Mouse (Mus musculus) adrenal gland, adult 2 months (tissue): ENCODE results near the gene Ddx28. TPM values are rescaled to one million over a fixed set of nuclear protein-coding genes. Genes with fewer than 3 reads are reported as not detected.
"Not testable (repeated sequence)": the region's sequence is repeated elsewhere in the genome, so short reads cannot be mapped to it uniquely, and the experiment has no call there.

Source experiments
- DNase-seq: peaks from one replicate; pipeline ENCODE4 v3.0.0; 2021
- polyA plus RNA-seq: library from polyadenylated mRNA; depleted of rRNA; stranded (reverse); fragments of >200 nt; gene quantifications from 2 replicates; pipeline ENCODE4 v1.2.3, GENCODE M21; 2012
- total RNA-seq, 2 experiments: library from RNA; stranded (reverse); gene quantifications; 2 replicates each; pipeline ENCODE4 v1.2.3; 2021

Gene Ddx28
- total and polyA plus RNA-seq, 3 experiments: 12.5 to 17.3 (median 16.1) TPM

DNA sequence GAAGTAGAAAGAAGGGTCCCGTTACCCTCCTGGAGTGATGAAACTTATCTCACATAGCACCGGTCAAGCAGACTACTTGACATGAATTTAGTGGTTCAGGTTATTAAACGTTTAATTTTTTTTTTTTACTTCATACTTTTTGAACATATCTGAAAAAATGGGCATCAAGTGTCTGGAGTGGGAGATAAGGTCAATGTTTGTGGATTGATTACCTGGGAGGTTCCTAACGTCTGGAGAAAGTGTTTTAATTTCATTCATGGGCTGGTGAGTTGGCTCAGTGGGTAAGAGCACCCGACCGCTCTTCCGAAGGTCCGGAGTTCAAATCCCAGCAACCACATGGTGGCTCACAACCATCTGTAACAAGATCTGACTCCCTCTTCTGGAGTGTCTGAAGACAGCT, 521 bp upstream of the Ddx28 start:
- not testable (repeated sequence) for DNase-seq

DNA sequence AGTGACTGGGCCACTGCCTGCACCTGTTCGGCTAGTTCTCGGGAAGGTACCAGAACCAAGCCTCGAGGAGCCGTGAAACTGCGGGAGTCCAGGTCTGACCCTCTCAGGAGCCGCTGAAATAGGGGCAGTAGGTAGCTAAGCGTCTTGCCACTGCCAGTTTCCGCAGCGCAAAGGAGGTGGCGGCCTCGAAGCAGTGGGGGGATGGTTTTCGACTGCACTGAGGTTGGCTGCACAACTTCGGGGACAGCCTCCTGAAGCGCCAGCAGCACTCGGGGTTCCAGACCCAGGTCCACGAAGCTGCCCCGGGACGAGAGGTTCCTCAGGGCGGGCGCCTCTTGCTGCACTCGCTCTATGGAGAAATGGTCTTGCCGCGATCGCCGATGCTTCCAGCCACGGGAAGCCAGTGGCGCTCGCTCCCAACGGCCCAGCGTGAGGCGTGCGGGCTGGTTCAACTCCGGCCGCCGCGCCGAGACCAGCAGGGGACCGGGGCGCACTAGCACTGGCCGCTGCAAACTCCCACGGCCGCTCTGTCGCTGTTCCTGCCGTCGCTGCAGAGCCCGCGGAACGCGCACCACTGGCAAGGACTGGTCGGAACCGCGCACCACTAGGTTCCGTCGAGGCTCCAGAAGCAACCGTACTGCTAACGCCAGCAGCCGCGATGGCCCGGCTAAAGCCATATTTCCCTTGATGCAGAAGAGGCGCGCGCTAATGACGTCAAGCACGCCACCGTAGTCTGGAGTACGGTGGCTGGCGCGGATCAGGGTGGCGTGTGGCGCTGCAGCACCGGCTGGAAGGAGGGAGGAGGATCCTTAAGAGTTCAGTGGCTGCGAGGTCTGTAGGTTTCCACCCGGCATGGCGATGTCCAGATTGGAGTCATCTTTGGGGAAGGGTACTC, 687 bp downstream of the Ddx28 start:
- peak; percentile 95 for DNase-seq

DNA sequence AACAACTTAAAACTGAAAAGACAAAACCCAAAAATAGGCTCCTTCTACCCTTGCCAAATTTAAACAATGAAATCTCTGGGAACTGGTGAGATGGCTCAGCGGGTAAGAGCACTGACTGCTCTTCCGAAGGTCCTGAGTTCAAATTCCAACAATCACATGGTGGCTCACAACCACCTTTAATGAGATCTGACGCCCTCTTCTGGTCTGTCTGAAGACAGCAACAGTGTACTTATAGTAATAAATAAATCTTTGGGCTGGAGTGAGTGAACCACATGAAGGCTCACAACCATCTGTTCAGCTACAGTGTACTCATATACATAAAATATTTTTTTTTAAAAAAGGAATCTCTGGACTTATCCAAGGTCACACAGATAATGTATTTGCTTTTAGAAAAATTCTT, 3.8 kb downstream of the Ddx28 start:
- DNase-seq: not testable (repeated sequence)

DNA sequence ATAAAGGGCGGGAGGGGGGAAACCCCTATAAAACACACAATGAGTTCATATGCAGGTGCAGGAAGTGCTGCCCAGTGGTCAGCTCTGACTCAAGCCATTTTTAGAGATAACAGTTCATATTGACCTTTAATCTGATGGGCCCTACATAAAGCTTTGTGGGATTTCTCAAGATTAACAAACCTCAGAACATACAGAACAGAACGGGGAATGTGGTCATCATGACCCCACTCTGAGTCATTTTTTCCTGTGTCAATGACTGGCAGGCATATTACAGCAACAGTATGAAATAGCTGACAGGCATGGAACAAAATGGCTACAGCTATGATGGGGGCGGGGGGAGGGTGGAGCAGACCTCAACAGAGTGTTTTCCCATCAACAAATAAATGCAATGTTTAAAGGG, 4.5 kb downstream of the Ddx28 start:
- peak; percentile 34 for DNase-seq

DNA sequence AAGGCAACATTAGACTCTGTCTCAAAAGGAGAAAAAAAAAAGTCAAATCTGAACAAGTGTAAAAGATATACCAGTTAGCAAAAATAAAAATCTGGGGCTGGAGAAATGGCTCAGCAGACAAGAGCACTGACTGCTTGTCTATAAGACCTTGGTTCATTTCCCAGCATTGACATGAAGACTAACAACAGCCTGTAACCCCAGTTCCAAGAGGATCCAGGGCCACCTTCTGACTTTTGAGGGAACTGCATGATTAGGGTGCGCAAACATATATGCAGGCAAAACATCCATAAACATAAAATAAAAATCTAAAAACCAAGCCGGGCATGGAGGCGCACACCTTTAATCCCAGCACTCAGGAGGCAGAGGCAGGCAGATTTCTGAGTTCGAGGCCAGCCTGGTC, 5.3 kb downstream of the Ddx28 start:
- no peak for DNase-seq

DNA sequence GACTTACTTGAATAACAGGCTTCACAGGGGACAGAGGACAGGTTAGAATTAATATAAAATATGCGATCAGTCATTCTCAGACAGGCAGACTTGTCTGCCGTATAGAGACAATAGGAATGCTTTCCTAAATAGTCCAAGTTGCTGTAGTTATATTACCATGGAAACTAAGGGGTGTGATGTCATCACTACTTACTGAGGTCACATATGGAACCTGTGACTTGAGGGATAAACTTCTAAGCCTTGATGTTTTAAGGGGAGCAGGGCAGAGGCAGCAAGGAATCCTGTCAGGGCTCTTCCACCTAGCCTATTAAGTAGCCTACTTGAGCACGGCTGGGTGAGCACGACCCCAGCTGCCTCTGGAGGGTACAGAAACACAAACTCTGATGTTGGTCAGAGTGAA, 5.8 kb downstream of the Ddx28 start, which contains the start of gene Dpep2nb:
Dpep2nb (minus strand) TSS at position 101 of the 400 bp plus-strand sequence.
- DNase-seq: no peak

DNA sequence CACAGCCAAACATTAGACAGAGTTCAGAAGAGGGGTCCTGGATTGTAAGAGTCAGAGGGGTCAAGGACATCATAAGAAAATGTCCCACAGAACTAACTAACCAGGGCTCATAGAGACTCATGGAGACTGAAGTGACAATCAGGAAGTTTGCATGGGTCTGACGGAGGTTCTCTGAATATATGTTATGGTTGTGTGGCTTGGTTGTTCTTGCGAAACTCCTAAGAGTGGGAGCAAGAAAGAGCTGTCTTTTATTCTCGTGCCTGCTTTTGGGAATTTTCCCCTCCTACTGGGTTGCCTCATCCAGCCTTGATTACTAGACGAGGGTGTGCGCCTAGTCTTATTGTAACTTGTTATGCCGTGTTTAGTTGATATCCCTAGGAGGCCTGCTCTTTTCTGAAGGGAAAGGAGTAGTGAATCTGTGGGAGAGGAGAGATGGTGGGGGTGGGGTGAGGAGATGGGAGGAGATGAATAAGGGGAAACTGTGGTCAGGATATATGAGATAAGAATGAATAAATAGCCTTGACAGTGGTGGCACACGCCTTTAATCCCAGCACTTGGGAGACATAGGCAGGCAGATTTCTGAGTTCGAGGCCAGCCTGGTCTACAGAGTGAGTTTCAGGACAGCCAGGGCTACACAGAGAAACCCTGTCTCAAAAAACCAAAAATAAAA, 7.0 kb downstream of the Ddx28 start:
- no peak for DNase-seq

DNA sequence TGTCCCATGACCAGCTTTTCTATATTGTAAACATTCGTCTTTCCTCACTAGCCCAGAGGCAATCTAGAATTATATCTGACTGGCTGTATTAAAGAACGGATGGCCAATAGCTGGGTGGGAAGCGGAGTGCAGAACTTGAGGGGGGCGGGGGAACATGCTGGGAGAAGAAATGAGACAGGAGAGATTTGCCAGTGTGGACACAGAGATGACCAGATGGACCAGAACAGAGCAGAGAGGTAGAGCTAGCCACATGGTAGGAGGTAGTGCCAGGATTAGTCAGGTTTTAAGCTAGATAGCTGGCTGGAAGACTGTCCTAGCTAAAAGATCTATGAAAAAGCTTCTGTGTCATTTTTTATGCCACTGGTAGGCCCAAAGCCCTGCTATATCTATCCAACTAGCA, 9.8 kb downstream of the Ddx28 start:
- DNase-seq: no peak

DNA sequence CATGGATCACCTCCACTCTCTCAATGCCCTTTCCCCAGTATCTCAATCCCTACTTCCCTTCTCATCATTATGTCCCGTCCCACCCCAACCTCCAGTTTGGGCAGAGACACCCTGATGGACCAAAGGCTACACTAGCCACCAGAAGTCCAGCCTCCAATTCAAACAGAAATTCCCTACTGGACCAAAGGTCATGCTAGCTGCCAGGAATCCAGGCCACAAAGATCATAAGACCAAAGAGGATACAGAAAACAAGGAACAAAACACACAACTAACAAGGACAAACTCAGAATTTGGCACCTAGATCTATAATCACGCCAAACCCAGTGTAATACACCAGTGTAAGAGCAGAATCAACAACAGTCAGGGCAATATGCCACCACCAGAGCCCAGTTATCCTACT, 12.7 kb downstream of the Ddx28 start:
- no peak for DNase-seq

DNA sequence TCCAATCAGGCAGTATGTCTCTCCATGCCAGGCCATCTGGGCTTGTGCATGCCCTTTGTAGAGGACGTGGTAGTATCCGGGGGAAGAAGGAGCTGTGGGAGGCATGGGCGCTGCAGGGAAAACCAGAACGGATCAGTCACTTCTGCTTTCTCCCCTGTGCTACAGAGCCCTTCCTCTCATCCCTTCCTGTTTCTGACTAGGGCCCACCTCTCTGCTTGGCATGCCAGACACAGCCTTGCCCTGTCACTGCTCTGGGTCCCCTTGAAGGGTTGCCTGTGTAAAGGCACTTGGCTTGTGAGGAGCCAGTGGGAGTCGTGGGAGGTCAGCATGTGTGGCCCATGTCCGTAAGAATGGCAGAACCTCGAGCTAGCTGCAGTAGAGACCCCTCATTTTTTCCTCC, 15.3 kb downstream of the Ddx28 start:
- DNase-seq: no peak

DNA sequence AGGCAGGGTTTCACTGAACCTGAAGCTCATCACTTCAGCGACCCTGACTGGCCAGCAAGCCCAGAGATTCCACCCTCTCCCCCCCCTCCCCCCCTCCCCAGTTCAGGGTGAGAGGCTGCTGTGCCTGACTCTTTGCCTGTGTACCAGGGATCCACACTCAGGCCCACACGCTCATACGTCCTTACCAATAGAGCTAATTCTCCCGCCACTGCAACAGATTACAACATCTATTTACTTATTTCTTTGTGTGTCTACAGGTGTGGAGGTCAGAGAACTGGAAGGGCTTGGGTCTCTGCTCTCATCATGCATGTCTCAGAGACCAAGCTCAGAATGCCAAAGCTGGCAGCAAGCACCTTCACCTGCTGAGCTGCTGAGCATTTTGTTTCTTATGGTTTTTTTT, 18.5 kb downstream of the Ddx28 start:
- DNase-seq: no peak

DNA sequence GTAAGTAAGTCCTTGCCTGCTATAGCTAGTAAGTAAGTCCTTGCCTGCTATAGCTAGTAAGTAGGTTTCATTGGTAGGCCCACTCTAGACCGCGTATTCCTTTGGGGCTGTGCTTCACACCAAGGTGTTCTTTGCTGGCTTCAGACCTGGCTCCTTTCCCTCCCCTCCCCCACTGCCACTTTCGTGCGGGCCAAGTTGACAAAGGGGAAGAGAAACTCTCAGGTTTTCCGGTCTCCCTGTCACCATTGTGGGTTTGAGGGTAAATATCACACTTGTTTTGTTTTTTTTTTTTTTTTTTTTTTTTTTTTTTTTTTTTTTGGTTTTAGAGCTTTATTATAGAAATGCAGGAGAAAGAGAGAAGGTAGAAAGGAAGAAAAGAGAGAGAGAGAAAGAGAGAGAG, 19.2 kb downstream of the Ddx28 start:
- no peak for DNase-seq

DNA sequence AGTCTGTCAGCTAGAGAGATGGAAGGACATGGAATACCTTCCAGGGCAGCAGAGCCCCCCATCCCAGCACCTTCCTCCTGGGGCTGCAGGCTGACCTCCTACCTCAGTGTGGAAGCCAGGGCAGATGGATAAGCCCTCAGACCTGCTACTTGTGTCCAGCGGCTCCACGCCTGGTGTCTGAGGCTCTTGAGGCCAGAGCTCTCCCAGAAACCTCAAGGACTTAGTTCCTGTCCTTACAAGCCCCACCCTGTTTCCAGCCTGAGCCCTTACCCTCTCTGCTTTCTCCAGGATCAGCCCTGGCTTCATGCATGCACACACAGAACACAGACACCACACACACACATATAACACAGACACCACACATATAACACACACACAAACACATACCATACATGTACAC, 20.1 kb downstream of the Ddx28 start:
- DNase-seq: no peak

DNA sequence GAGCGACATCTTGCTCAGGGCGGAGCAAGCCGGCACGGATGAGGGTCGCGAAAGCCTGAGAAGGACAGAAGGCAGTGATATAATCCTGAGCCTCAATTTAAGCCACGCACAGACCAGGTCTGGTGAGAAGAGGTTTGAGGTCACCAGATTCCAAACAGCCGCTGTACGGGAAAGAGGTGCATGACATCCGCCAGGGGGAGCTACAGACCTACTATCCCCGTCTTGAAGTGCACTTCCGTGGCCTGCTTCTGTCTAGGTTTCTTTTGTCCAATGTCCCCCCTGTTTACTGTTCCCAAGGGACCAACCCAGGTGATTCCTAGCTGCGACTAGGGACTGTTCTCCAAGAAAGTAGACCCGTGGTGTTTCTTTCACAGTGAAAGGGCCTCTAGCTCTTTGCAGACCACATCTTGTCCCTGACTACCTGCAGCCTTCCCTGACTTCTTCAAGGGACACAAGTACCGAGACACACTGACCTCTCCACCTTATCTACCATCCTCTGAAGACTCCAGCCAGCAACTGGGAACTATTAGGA, 20.8 kb downstream of the Ddx28 start, which contains the start of gene Dus2:
Dus2 (plus strand) TSS at position 482 of the 532 bp plus-strand sequence.
- peak; percentile 80 for DNase-seq

DNA sequence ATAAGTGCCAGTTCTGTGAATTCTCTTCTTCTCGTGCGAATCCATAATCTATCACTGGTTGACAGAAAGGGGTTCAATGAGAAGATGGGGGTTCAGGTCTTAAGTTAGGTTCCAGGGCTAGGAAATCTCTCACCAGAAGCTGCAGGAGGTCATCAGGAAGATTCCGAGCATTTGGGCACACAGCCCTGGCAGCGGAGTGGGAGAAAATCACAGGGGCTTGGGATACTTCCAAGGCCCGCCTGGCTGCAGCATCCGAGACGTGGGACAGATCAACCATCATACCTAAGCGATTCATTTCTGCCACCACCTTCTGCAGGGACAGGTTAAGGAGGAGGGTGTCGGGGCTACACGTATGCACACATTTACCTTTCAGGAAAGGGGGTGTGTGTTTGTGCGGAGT, 23.1 kb downstream of the Ddx28 start:
- DNase-seq: no peak

DNA sequence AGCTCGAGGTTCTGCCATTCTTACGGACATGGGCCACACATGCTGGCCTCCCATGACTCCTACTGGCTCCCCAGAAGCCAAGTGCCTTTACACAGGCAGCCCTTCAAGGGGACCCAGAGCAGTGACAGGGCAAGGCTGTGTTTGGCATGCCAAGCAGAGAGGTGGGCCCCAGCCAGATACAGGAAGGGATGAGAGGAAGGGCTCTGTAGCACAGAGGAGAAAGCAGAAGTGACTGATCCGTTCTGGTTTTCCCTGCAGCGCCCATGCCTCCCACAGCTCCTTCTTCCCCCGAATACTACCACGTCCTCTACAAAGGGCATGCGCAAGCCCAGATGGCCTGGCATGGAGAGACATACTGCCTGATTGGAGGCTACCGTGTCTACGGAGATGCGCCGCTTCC, 28.3 kb downstream of the Ddx28 start:
- DNase-seq: not testable (repeated sequence)

DNA sequence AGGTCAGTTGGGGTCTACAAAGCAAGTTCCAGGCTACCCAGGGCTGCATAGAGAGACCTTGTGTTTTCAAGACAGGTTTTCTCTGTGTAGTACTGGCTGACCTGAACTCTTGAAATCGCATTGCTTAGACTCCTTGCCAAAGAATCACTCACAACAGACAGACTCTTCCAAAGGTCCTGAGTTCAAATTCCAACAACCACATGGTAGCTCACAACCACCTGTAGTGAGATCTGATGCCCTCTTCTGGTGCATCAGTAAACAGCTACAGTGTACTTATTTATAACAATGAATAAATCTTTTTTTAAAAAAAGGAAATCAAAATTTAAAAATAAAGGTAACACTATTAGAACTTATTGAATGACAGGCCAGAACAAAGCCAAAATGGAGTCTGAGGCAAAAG, 30.5 kb downstream of the Ddx28 start:
- DNase-seq: no peak

DNA sequence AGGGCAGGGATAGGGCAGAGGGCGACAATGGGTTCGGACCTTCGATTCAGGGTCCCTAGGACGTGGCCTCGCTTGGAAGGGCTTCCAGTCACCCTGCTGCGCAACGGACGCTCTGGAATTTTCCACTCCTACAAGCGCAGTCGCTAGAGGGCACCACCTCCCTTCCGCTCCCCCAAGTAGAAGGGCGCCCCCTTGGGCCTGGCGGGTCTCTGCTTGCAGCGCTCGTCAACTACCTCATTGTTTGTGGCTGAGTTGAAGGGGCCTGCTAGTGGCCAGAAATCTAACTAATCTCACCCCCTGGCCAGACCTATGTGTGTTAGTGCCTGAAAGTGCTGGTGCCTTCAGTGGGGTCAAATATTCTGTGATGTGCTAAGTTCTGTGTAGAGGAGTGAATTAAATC, 32.4 kb downstream of the Ddx28 start, which contains the start of gene Dpep3:
Dpep3 (minus strand) TSS at position 105 of the 400 bp plus-strand sequence.
- no peak for DNase-seq

DNA sequence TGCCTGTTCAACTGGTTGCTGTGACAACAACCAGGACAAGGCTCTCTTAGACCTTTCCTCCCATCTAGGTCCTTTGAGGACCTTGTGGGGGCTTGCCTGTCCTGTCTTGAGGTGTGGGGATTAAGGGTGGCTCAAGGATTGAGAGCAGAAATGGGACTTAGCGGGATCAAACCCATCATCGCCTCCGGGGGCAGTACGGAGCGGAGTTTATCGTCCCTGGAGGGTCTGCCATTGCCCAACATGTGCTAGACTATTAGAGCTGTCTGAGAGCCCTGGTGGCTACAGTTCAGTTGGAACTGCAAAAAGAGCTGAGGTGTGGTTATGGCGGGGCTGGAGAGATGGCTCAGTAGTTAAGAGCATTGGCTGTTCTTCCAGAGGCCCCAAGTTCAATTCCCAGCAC, 36.3 kb downstream of the Ddx28 start:
- DNase-seq: no peak

DNA sequence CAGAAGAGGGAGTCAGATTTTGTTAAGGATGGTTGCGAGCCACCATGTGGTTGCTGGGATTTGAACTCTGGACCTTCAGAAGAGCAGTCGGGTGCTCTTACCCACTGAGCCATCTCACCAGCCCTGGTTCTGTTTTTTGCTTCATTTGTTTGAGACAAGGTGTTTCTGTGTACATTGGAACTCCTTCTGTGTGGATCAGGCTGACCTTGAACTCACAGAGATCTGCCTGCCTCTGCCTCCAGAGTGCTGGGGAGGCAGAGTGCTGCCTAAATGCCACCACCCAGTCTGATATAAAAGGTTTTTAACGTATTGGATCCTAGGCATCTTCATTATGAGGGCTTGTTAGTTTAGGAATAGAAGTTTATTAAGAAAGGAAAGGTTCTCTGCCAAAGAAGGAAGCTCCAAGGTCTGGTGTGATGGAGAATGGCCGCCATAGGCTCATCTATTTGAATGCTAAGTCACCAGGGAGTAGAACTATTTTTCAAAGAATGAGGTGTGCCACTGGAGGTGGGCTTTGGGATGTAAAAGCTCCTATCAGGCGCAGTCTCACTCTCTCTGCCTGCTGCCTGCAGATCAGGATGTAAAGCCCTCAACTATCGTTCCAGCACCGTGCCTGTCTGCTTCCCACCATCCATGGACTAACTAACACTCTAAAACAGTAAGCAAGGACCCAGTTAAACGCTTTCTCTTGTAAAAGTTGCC, 40.5 kb downstream of the Ddx28 start:
- no peak for DNase-seq

DNA sequence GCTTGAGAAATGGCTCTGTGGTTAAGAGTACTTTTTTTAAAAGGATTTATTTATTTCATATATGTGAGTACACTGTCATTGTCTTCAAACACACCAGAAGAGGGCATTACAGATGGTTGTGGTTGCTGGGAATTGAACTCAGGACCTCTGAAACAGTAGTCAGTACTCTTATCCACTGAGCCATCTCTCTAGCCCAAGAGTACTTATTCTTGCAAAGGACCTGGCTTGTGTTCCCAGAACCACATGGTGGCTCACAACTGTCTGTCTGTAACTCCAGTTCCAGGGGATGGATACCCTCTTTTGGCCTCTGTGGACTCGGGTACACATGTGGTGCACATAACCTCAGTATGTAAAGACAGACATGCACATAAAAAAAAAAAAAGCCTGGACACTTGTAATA, 42.3 kb downstream of the Ddx28 start:
- DNase-seq: no peak

DNA sequence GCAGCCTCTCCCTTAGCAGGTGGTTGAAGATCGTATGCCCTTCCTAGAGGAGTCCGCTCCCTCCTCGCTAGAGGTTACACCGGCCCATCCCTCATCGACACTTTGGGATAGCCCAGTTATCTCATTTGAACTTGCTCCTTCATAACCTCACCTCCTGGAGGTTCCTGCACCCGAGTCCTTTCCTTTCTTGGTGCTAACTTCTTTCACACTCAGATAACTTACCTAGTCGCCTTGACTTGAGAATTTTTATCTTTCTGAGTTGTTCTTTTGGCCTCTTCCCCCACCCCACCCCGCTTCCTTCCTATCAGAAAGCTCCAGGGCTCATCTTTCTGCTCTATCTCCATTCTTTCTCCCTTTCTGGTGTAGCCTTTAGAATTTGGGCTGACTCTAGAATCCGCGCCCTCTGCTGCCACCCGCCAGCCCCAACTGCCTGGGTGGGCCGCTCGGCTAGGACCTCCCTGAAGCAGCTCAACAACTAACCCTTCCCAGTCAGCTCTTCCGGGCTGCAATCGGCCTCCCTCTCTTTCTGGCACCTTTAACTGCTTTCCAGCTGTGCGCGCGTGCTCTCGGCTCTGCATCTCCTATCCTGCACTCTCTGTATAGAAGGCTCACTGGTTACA, 44.9 kb downstream of the Ddx28 start:
- no peak for DNase-seq
